Mouse (Mus musculus) heart, embryonic 13.5 days (tissue): ENCODE results near the gene Gm27235. TPM values are rescaled to one million over a fixed set of nuclear protein-coding genes. Genes with fewer than 3 reads are reported as not detected.
"Not testable (repeated sequence)": the region's sequence is repeated elsewhere in the genome, so short reads cannot be mapped to it uniquely, and the experiment has no call there.

Experiments used
- ATAC-seq: fragments of 200-750 bp; cut with Nextera tagmentation; 2 replicates; pipeline ENCODE4 v1.8.0; 2017; ENCODE audit warnings: moderate TSS enrichment; ENCODE audit not compliant: insufficient number of reproducible peaks, low FRiP score, low TSS enrichment; ENCODE audit errors: extremely low read depth
- H3K27ac ChIP-seq: fragments of 300-500 bp; sonication (generic); replicated peaks from 2 replicates; pipeline ENCODE4 v1.5.1; 2015; ENCODE audit warnings: moderate library complexity, mild to moderate bottlenecking, inconsistent platforms
- H3K27me3 ChIP-seq: fragments of 300-500 bp; sonication (generic); replicated peaks from 2 replicates; pipeline ENCODE4 v1.6.1; 2015; ENCODE audit warnings: mild to moderate bottlenecking, inconsistent platforms
- H3K36me3 ChIP-seq: fragments of 300-500 bp; sonication (generic); 2 replicates; pipeline ENCODE4 v1.6.1; 2015; ENCODE audit warnings: mild to moderate bottlenecking, inconsistent platforms
- H3K4me1 ChIP-seq: fragments of 300-500 bp; sonication (generic); 2 replicates; pipeline ENCODE4 v1.6.1; 2015; ENCODE audit warnings: inconsistent platforms
- H3K4me2 ChIP-seq: fragments of 300-500 bp; sonication (generic); 2 replicates; pipeline ENCODE4 v1.6.1; 2015; ENCODE audit warnings: inconsistent platforms, mild to moderate bottlenecking, moderate library complexity
- H3K4me3 ChIP-seq: fragments of 300-500 bp; sonication (generic); 2 replicates; pipeline ENCODE4 v1.5.1; 2015; ENCODE audit warnings: moderate library complexity, mild to moderate bottlenecking, inconsistent platforms
- H3K9ac ChIP-seq: fragments of 300-500 bp; sonication (generic); 2 replicates; pipeline ENCODE4 v1.6.1; 2015; ENCODE audit warnings: inconsistent platforms, mild to moderate bottlenecking, moderate library complexity
- H3K9me3 ChIP-seq: fragments of 300-500 bp; sonication (generic); 2 replicates; pipeline ENCODE4 v1.6.1; 2016; ENCODE audit warnings: inconsistent platforms
- WGBS: fragments of 180-500 bp; shearing (Covaris S2); methylation state at CpG from one replicate; pipeline ENCODE4 v1.1.7; 2015; ENCODE audit warnings: mixed read lengths; 5-methylcytosine and 5-hydroxymethylcytosine counted together
- polyA plus RNA-seq: library from polyadenylated mRNA; unstranded; fragments of >200 nt; fragmentation: Nextera tagmentation; extraction: Ambion mirVana; gene quantifications from 2 replicates; pipeline ENCODE4 v1.2.1, GENCODE M21; 2015

Gene Gm27235
- polyA plus RNA-seq = not detected in 2 replicates

GRCm38 (mm10) chr9:35790001-35790400 is at the start of gene Gm27235, which contains the start of gene D730048I06Rik:
Gene Gm27235 (minus strand): TSS chr9:35790101.
Gene D730048I06Rik (minus strand): TSS chr9:35790112.
- Histone ChIP-seq H3K4me2 (no peak within 1 kb of the TSS), H3K9me3 (peaks cover 21% of the 10 kb centered on the region; the same call in 1 of the 2 replicates), H3K36me3 (no peaks in the 10 kb centered on the region), H3K27me3 (no peaks in the 10 kb centered on the region), H3K4me3 (no peak within 1 kb of the TSS), H3K9ac (no peak within 1 kb of the TSS), H3K4me1 (no peaks in the 10 kb centered on the region), H3K27ac (no peak within 1 kb of the TSS)
- 77% methylated on average over 3 of the region's 3 CpGs for WGBS
- ATAC-seq = no peak

- not testable (repeated sequence) for ATAC-seq, H3K36me3 ChIP-seq, H3K4me2 ChIP-seq, H3K4me1 ChIP-seq, H3K27ac ChIP-seq, H3K4me3 ChIP-seq, H3K27me3 ChIP-seq, H3K9ac ChIP-seq
- WGBS = 90% methylated on average over 15 of the region's 15 CpGs
- H3K9me3 ChIP-seq = peaks cover 18% of the 10 kb centered on the region; the same call in 1 of the 2 replicates
These were observed 28.0 kb upstream of the Gm27235 start for GRCm38 (mm10) chr9:35817881-35818280.

GRCm38 (mm10) chr9:35798146-35798545 is 8.2 kb upstream of the Gm27235 start:
- no peaks in the 10 kb centered on the region for H3K4me1 ChIP-seq

GRCm38 (mm10) chr9:35778009-35778408 is 11.9 kb downstream of the Gm27235 start, which contains the start of gene Gm17727:
Gene Gm17727 (minus strand): TSS chr9:35778109.
- Histone ChIP-seq H3K4me2 (no peak within 1 kb of the TSS), H3K27ac (no peak within 1 kb of the TSS), H3K4me1 (no peaks in the 10 kb centered on the region), H3K27me3 (no peaks in the 10 kb centered on the region), H3K9me3 (peaks cover 25% of the 10 kb centered on the region), H3K9ac (no peak within 1 kb of the TSS), H3K4me3 (no peak within 1 kb of the TSS), H3K36me3 (no peaks in the 10 kb centered on the region)
- WGBS = 53% methylated on average over 3 of the region's 3 CpGs
- no peak for ATAC-seq

More at GRCm38 (mm10) chr9:35798146-35798545, 8.2 kb upstream of the Gm27235 start:
- Histone ChIP-seq H3K9me3 (peaks cover 13% of the 10 kb centered on the region; the same call in 1 of the 2 replicates), H3K27ac (no peak overlapping the region), H3K27me3 (no peaks in the 10 kb centered on the region), H3K9ac (no peak overlapping the region), H3K36me3 (no peaks in the 10 kb centered on the region), H3K4me2 (no peak overlapping the region), H3K4me3 (no peak overlapping the region)
- no peak for ATAC-seq

GRCm38 (mm10) chr9:35756843-35757242 is 33.1 kb downstream of the Gm27235 start:
- Histone ChIP-seq H3K9me3 (peaks cover 9% of the 10 kb centered on the region; the same call in 1 of the 2 replicates), H3K9ac (no peak overlapping the region), H3K4me2 (no peak overlapping the region), H3K36me3 (no peaks in the 10 kb centered on the region), H3K4me1 (no peaks in the 10 kb centered on the region), H3K27me3 (no peaks in the 10 kb centered on the region), H3K4me3 (no peak overlapping the region), H3K27ac (no peak overlapping the region)
- no peak for ATAC-seq

- H3K4me3 ChIP-seq = no peak within 1 kb of the TSS
- ATAC-seq = no peak
- no peak within 1 kb of the TSS for H3K4me2 ChIP-seq
These were observed 49.2 kb downstream of the Gm27235 start, which contains the start of gene Gm17677 for GRCm38 (mm10) chr9:35740749-35741148. Gene Gm17677 (plus strand): TSS chr9:35741049.

More at GRCm38 (mm10) chr9:35740749-35741148, 49.2 kb downstream of the Gm27235 start, which contains the start of gene Gm17677:
- Histone ChIP-seq H3K9me3 (0 out of 2 replicates have a peak, but pooled peaks cover 4% of the 10 kb centered on the region), H3K27me3 (no peaks in the 10 kb centered on the region), H3K36me3 (no peaks in the 10 kb centered on the region), H3K4me1 (no peaks in the 10 kb centered on the region), H3K27ac (no peak within 1 kb of the TSS), H3K9ac (no peak within 1 kb of the TSS)

Other genes starting within 250 kb of the Gm27235 start
- gene Ddx25, start 231.6 kb downstream of the Gm27235 start, polyA plus RNA-seq = 1.4 and 1.5 TPM in 2 replicates
- 12.0 and 13.6 TPM in 2 replicates for gene Pus3, start 231.5 kb downstream of the Gm27235 start, polyA plus RNA-seq
- gene Pate2, start 219.8 kb downstream of the Gm27235 start, polyA plus RNA-seq = 0.20 and 0.39 TPM in 2 replicates
- 11.5 and 13.2 TPM in 2 replicates for gene Hyls1, start 219.7 kb downstream of the Gm27235 start, polyA plus RNA-seq
- not detected in 2 replicates for gene Pate4, start 178.2 kb downstream of the Gm27235 start, polyA plus RNA-seq
- not detected in 2 replicates for gene Pate3, start 141.9 kb downstream of the Gm27235 start, polyA plus RNA-seq
- not detected in 2 replicates for gene Pate1, start 102.7 kb downstream of the Gm27235 start, polyA plus RNA-seq
- not detected in 2 replicates for gene Gm17677, start 49.1 kb downstream of the Gm27235 start, polyA plus RNA-seq
- gene Gm17727, start 12.0 kb downstream of the Gm27235 start, polyA plus RNA-seq = not detected in 2 replicates
- not detected in 2 replicates for gene D730048I06Rik, start within 50 bp of the Gm27235 start, polyA plus RNA-seq
- gene 9230110F15Rik, start 54.0 kb upstream of the Gm27235 start, polyA plus RNA-seq = not detected in 2 replicates
- not detected in 2 replicates for gene 9230113P08Rik, start 118.3 kb upstream of the Gm27235 start, polyA plus RNA-seq